Mouse (Mus musculus) embryonic fibroblast, embryonic 13.5 days (primary cell): ENCODE measurements at regions not wholly inside any gene's neighbourhood (a gene's known extent, or its start where the extent isn't known, plus 50 kb on each side); places are given as distances from the start of the nearest gene placed in this dataset.

Source experiments
- CTCF ChIP-seq: IDR thresholded peaks from 2 replicates; pipeline ENCODE4 v1.5.1; 2011; ENCODE audit warnings: mild to moderate bottlenecking, control low read depth, low read length, moderate library complexity, borderline replicate concordance; ENCODE audit not compliant: insufficient read depth
- POLR2A ChIP-seq: IDR thresholded peaks from 2 replicates; pipeline ENCODE4 v1.6.1; 2011; ENCODE audit warnings: low read depth, mild to moderate bottlenecking, control low read depth, low read length, moderate library complexity

DNA sequence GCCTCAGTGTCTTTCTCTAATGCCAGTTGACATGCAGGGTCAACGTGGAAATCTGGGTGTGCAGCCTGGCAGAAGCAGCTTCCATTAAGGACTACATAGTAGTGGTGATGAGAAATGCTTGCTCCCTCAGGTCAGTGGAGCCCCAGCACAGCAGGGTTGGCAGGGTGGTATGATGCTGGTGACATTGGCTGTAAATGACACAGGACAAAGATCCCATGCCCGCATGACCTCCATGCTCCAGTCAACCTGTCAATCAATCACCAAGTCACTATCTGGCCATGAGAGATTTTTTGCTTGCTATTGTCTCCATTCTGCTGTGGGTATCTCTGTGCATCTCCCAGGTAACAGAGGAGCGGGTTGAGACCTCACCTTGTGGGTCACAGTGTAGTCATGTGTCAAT is 146.2 kb upstream of the A530016L24Rik start:
- TF ChIP-seq CTCF (no peak), POLR2A (no peak)
